Mouse (Mus musculus) embryonic stem cell, embryonic (primary cell): Measurements from ENCODE around the gene Srebf2.

Experiments used
- CTCF ChIA-PET, 4 experiments: fragments of 300-600 bp in 2 of 4; fragments of 350-600 bp in 2 of 4; sonication (Branson Sonifier 250); formaldehyde crosslinking; loops; one replicate each; lab custom pipeline; 2022; ENCODE audit warnings: inconsistent platforms in 2 of 4; lab: Charles Lee
- POLR2A ChIA-PET, 4 experiments: fragments of 300-600 bp in 2 of 4; fragments of 350-600 bp in 2 of 4; sonication (Branson Sonifier 250); formaldehyde crosslinking; loops; one replicate each; lab custom pipeline; 2022; ENCODE audit warnings: antibody characterized with exemption in 4 of 4, inconsistent platforms in 1 of 4; lab: Charles Lee

Gene Srebf2

GRCm38 (mm10) chr15:82184656-82185055 is 37.7 kb downstream of the Srebf2 start:
- ChIA-PET CTCF (interaction anchor here in 3 of 4 experiments (0.5 to 3.8 kb wide), 9 partner anchors 20 to 150 kb away, joined by 3 to 22 read pairs (median 4); no protein-coding TSS in a partner anchor), POLR2A (interaction anchor here in 3 of 4 experiments (0.7 to 8.1 kb wide), 23 partner anchors 8 to 49 kb away, joined by 3 to 76 read pairs (median 4); partner anchors contain the start of genes Srebf2 (in 2 of the 3) and Shisa8 (in 1 of the 3))

GRCm38 (mm10) chr15:82185062-82185783 is 38.2 kb downstream of the Srebf2 start:
- POLR2A ChIA-PET, result interaction anchor here (0.6 to 8.1 kb wide), 23 partner anchors 8 to 138 kb away, joined by 3 to 76 read pairs (median 6); partner anchors contain the start of genes Srebf2 (in 3 of the 4) and Shisa8 (in 2 of the 4)
- CTCF ChIA-PET, result interaction anchor here (0.5 to 3.8 kb wide), 8 partner anchors 20 to 150 kb away, joined by 3 to 22 read pairs (median 4); no protein-coding TSS in a partner anchor

- POLR2A ChIA-PET, result interaction anchor here (0.5 to 8.1 kb wide), 22 partner anchors 9 to 120 kb away, joined by 3 to 76 read pairs (median 7); partner anchors contain the start of genes Srebf2 (in 3 of the 4), Shisa8 (in 1 of the 4) and Tnfrsf13c (in 1 of the 4)
- CTCF ChIA-PET, result interaction anchor here in 3 of 4 experiments (0.6 to 3.8 kb wide), 5 partner anchors 21 to 56 kb away, joined by 3 to 22 read pairs (median 4); partner anchors contain the start of gene Srebf2 (in 1 of the 3)
Measured at GRCm38 (mm10) chr15:82186131-82186530, 39.1 kb downstream of the Srebf2 start.

- ChIA-PET CTCF (interaction anchor here (0.6 to 3.8 kb wide), 9 partner anchors 11 to 56 kb away, joined by 3 to 22 read pairs (median 6); partner anchors contain the start of gene Srebf2 (in 3 of the 4)), POLR2A (interaction anchor here in 3 of 4 experiments (0.7 to 8.1 kb wide), 24 partner anchors 9 to 963 kb away, joined by 3 to 76 read pairs (median 8); partner anchors contain the start of genes Srebf2 (in 3 of the 3), Cenpm (in 1 of the 3), Shisa8 (in 1 of the 3) and Tnfrsf13c (in 1 of the 3))
Measured at GRCm38 (mm10) chr15:82186931-82187330, 40.0 kb downstream of the Srebf2 start.

GRCm38 (mm10) chr15:82187401-82187800 is 40.4 kb downstream of the Srebf2 start:
- CTCF ChIA-PET, result interaction anchor here (0.6 to 3.2 kb wide), 36 partner anchors 10 to 1928 kb away, joined by 3 to 27 read pairs (median 5); partner anchors contain the start of genes Srebf2 (in 3 of the 4) and Shisa8 (in 1 of the 4)
- POLR2A ChIA-PET, result interaction anchor here (0.6 to 8.1 kb wide), 53 partner anchors 10 to 1505 kb away, joined by 3 to 76 read pairs (median 6); partner anchors contain the start of genes Shisa8 (in 3 of the 4), Srebf2 (in 3 of the 4), Cenpm (in 2 of the 4) and Poldip3 (in 2 of the 4)

GRCm38 (mm10) chr15:82187924-82188323 is 40.9 kb downstream of the Srebf2 start:
- ChIA-PET POLR2A (interaction anchor here (0.6 to 8.1 kb wide), 60 partner anchors 10 to 1504 kb away, joined by 3 to 76 read pairs (median 6); partner anchors contain the start of genes Shisa8 (in 3 of the 4), Srebf2 (in 3 of the 4), Cenpm (in 2 of the 4) and Poldip3 (in 2 of the 4)), CTCF (interaction anchor here (0.6 to 3.2 kb wide), 50 partner anchors 8 to 1927 kb away, joined by 3 to 27 read pairs (median 4); partner anchors contain the start of genes Srebf2 (in 3 of the 4), 1500009C09Rik (in 1 of the 4) and Shisa8 (in 1 of the 4))

GRCm38 (mm10) chr15:82188481-82189240 is 41.7 kb downstream of the Srebf2 start:
- ChIA-PET POLR2A (interaction anchor here (0.6 to 8.1 kb wide), 71 partner anchors 7 to 961 kb away, joined by 3 to 76 read pairs (median 5); partner anchors contain the start of genes Shisa8 (in 3 of the 4), Srebf2 (in 3 of the 4), Ccdc134 (in 2 of the 4) and Cenpm (in 2 of the 4)), CTCF (interaction anchor here (0.6 to 3.2 kb wide), 50 partner anchors 8 to 1091 kb away, joined by 3 to 27 read pairs (median 4); partner anchors contain the start of genes Srebf2 (in 3 of the 4), 1500009C09Rik (in 1 of the 4) and Shisa8 (in 1 of the 4))

GRCm38 (mm10) chr15:82192617-82193016 is 45.6 kb downstream of the Srebf2 start:
- ChIA-PET CTCF (interaction anchor here in 1 of 4 experiments (0.8 to 1.5 kb wide), 6 partner anchors 20 to 29 kb away, joined by 3 to 4 read pairs (median 4); partner anchors contain the start of gene Shisa8), POLR2A (interaction anchor here in 2 of 4 experiments (0.6 to 3.0 kb wide), 11 partner anchors 10 to 852 kb away, joined by 3 to 11 read pairs (median 3); no protein-coding TSS in a partner anchor)

GRCm38 (mm10) chr15:82196300-82196699 is 49.3 kb downstream of the Srebf2 start:
- CTCF ChIA-PET, result interaction anchor here in 1 of 4 experiments (1.1 kb wide), 1 partner anchor 31 kb away, joined by 5 read pairs; no protein-coding TSS in a partner anchor
- POLR2A ChIA-PET, result interaction anchor here in 3 of 4 experiments (0.5 to 8.9 kb wide), 6 partner anchors 7 to 887 kb away, joined by 3 to 62 read pairs (median 3); no protein-coding TSS in a partner anchor

GRCm38 (mm10) chr15:82197246-82197750 is 50.3 kb downstream of the Srebf2 start:
- CTCF ChIA-PET, result interaction anchor here in 2 of 4 experiments (1.0 to 1.2 kb wide), 2 partner anchors 8 to 20 kb away, joined by 3 read pairs; no protein-coding TSS in a partner anchor
- POLR2A ChIA-PET, result interaction anchor here in 2 of 4 experiments (0.7 to 8.9 kb wide), 7 partner anchors 8 to 50 kb away, joined by 3 to 62 read pairs (median 3); partner anchors contain the start of gene Srebf2 (in 1 of the 2)

GRCm38 (mm10) chr15:82197937-82198336 is 51.0 kb downstream of the Srebf2 start:
- POLR2A ChIA-PET, result interaction anchor here in 3 of 4 experiments (0.6 to 8.9 kb wide), 9 partner anchors 9 to 51 kb away, joined by 3 to 62 read pairs (median 4); partner anchors contain the start of gene Srebf2 (in 1 of the 3)

GRCm38 (mm10) chr15:82198342-82198741 is 51.4 kb downstream of the Srebf2 start:
- POLR2A ChIA-PET, result interaction anchor here in 3 of 4 experiments (0.6 to 8.9 kb wide), 9 partner anchors 9 to 51 kb away, joined by 3 to 62 read pairs (median 6); partner anchors contain the start of gene Srebf2 (in 2 of the 3)
- CTCF ChIA-PET, result interaction anchor here (0.5 to 1.2 kb wide), 4 partner anchors 9 to 31 kb away, joined by 3 to 8 read pairs (median 6); no protein-coding TSS in a partner anchor

More at GRCm38 (mm10) chr15:82197937-82198336, 51.0 kb downstream of the Srebf2 start:
- CTCF ChIA-PET, result interaction anchor here (0.5 to 1.2 kb wide), 5 partner anchors 9 to 31 kb away, joined by 3 to 8 read pairs (median 5); no protein-coding TSS in a partner anchor

- CTCF ChIA-PET, result interaction anchor here in 3 of 4 experiments (0.6 to 1.5 kb wide), 5 partner anchors 11 to 1331 kb away, joined by 3 to 4 read pairs (median 3); no protein-coding TSS in a partner anchor
Measured at GRCm38 (mm10) chr15:82199546-82199945, 52.6 kb downstream of the Srebf2 start.

GRCm38 (mm10) chr15:82202086-82202485 is 55.1 kb downstream of the Srebf2 start:
- CTCF ChIA-PET, result interaction anchor here in 2 of 4 experiments (0.7 to 1.4 kb wide), 4 partner anchors 14 to 35 kb away, joined by 3 to 4 read pairs (median 4); no protein-coding TSS in a partner anchor
- POLR2A ChIA-PET, result interaction anchor here in 2 of 4 experiments (0.9 to 8.9 kb wide), 8 partner anchors 9 to 56 kb away, joined by 3 to 62 read pairs (median 9); partner anchors contain the start of genes Srebf2 (in 2 of the 2) and Shisa8 (in 1 of the 2)

More at GRCm38 (mm10) chr15:82199546-82199945, 52.6 kb downstream of the Srebf2 start:
- POLR2A ChIA-PET, result interaction anchor here in 2 of 4 experiments (0.6 to 8.9 kb wide), 13 partner anchors 9 to 844 kb away, joined by 3 to 62 read pairs (median 5); partner anchors contain the start of genes Srebf2 (in 2 of the 2) and Tnfrsf13c (in 1 of the 2)

- POLR2A ChIA-PET, result interaction anchor here in 3 of 4 experiments (0.6 to 8.9 kb wide), 14 partner anchors 10 to 1631 kb away, joined by 3 to 62 read pairs (median 6); partner anchors contain the start of genes Grap2 (in 1 of the 3), Rrp7a (in 1 of the 3), Shisa8 (in 1 of the 3) and Srebf2 (in 1 of the 3)
Measured at GRCm38 (mm10) chr15:82203090-82203489, 56.1 kb downstream of the Srebf2 start.

More at GRCm38 (mm10) chr15:82203090-82203489, 56.1 kb downstream of the Srebf2 start:
- CTCF ChIA-PET, result interaction anchor here in 3 of 4 experiments (0.8 to 1.8 kb wide), 4 partner anchors 15 to 39 kb away, joined by 3 to 4 read pairs (median 4); no protein-coding TSS in a partner anchor
